Mouse (Mus musculus) midbrain, embryonic 13.5 days (tissue): ENCODE data around the gene Pcyt1b. TPM values are rescaled to one million over a fixed set of nuclear protein-coding genes. Genes with fewer than 3 reads are reported as not detected.

ENCODE experiments used
- ATAC-seq: fragments of 200-750 bp; cut with Nextera tagmentation; 2 replicates; pipeline ENCODE4 v1.8.0; 2017; ENCODE audit warnings: mild to moderate bottlenecking, moderate TSS enrichment, moderate library complexity
- H3K27ac ChIP-seq: fragments of 300-500 bp; sonication (generic); 2 replicates; pipeline ENCODE4 v1.5.1; 2015; ENCODE audit warnings: inconsistent platforms, mild to moderate bottlenecking, moderate library complexity
- H3K27me3 ChIP-seq: fragments of 300-500 bp; sonication (generic); 2 replicates; pipeline ENCODE4 v1.6.1; 2015; ENCODE audit warnings: mild to moderate bottlenecking, inconsistent platforms
- H3K36me3 ChIP-seq: fragments of 300-500 bp; sonication (generic); 2 replicates; pipeline ENCODE4 v1.6.1; 2015; ENCODE audit warnings: mild to moderate bottlenecking, inconsistent platforms
- H3K4me1 ChIP-seq: fragments of 300-500 bp; sonication (generic); replicated peaks from 2 replicates; pipeline ENCODE4 v1.6.1; 2015; ENCODE audit warnings: inconsistent platforms
- H3K4me2 ChIP-seq: fragments of 300-500 bp; sonication (generic); replicated peaks from 2 replicates; pipeline ENCODE4 v1.6.1; 2015; ENCODE audit warnings: moderate library complexity, mild to moderate bottlenecking, inconsistent platforms
- H3K4me3 ChIP-seq: fragments of 300-500 bp; sonication (generic); replicated peaks from 2 replicates; pipeline ENCODE4 v1.5.1; 2015; ENCODE audit warnings: mild to moderate bottlenecking, inconsistent platforms
- H3K9ac ChIP-seq: fragments of 300-500 bp; sonication (generic); replicated peaks from 2 replicates; pipeline ENCODE4 v1.6.1; 2015; ENCODE audit warnings: mild to moderate bottlenecking, inconsistent platforms
- H3K9me3 ChIP-seq: fragments of 300-500 bp; sonication (generic); 2 replicates; pipeline ENCODE4 v1.6.1; 2016; ENCODE audit warnings: mild to moderate bottlenecking, inconsistent platforms
- WGBS: fragments of 180-500 bp; shearing (Covaris S2); methylation state at CpG from one replicate; pipeline ENCODE4 v1.1.7; 2015; 5-methylcytosine and 5-hydroxymethylcytosine counted together
- polyA plus RNA-seq: library from polyadenylated mRNA; unstranded; fragments of >200 nt; fragmentation: Nextera tagmentation; extraction: Ambion mirVana; gene quantifications from 2 replicates; pipeline ENCODE4 v1.2.1, GENCODE M21; 2015

The Pcyt1b gene
- polyA plus RNA-seq, 1 experiment from 2014 or later = 22.6 TPM

- no peaks in the 10 kb centered on the region for H3K9me3 ChIP-seq
- no peak for ATAC-seq
- H3K36me3 ChIP-seq = peaks cover 10% of the 10 kb centered on the region; the same call in 1 of the 2 replicates
- no peaks in the 10 kb centered on the region for H3K4me1 ChIP-seq
- 100% methylated on average over 1 of the region's 1 CpGs for WGBS
- no peaks in the 10 kb centered on the region for H3K27me3 ChIP-seq
- H3K27ac ChIP-seq = no peak overlapping the region
- no peak overlapping the region for H3K4me3 ChIP-seq
- no peak overlapping the region for H3K9ac ChIP-seq
- H3K4me2 ChIP-seq = no peak overlapping the region
These were observed 94.5 kb downstream of the Pcyt1b start for GRCm38 (mm10) chrX:93749165-93749564.

- H3K27me3 ChIP-seq = no peaks in the 10 kb centered on the region
- no peaks in the 10 kb centered on the region for H3K9me3 ChIP-seq
- no peaks in the 10 kb centered on the region for H3K4me1 ChIP-seq
- ATAC-seq = no peak
- peaks cover 10% of the 10 kb centered on the region; the same call in 1 of the 2 replicates for H3K36me3 ChIP-seq
- H3K4me3 ChIP-seq = no peak overlapping the region
- H3K27ac ChIP-seq = no peak overlapping the region
- no peak overlapping the region for H3K9ac ChIP-seq
- 96% methylated on average over 6 of the region's 6 CpGs for WGBS
- H3K4me2 ChIP-seq = no peak overlapping the region
These were observed 95.9 kb downstream of the Pcyt1b start for GRCm38 (mm10) chrX:93750566-93750965.

- no peak overlapping the region for H3K4me2 ChIP-seq
- H3K4me3 ChIP-seq = no peak overlapping the region
- WGBS = 75% methylated on average over 11 of the region's 11 CpGs
- no peak overlapping the region for H3K9ac ChIP-seq
- no peaks in the 10 kb centered on the region for H3K4me1 ChIP-seq
- ATAC-seq = no peak
- H3K27ac ChIP-seq = no peak overlapping the region
- H3K27me3 ChIP-seq = no peaks in the 10 kb centered on the region
- no peaks in the 10 kb centered on the region for H3K36me3 ChIP-seq
- H3K9me3 ChIP-seq = no peaks in the 10 kb centered on the region
These were observed 100.7 kb downstream of the Pcyt1b start for GRCm38 (mm10) chrX:93755210-93755842.

- WGBS = 66% methylated on average over 7 of the region's 7 CpGs
- Histone ChIP-seq H3K27me3 (no peaks in the 10 kb centered on the region), H3K4me3 (no peak overlapping the region), H3K9me3 (no peaks in the 10 kb centered on the region), H3K27ac (no peak overlapping the region), H3K9ac (no peak overlapping the region), H3K4me2 (no peak overlapping the region), H3K36me3 (no peaks in the 10 kb centered on the region), H3K4me1 (no peaks in the 10 kb centered on the region)
- ATAC-seq = no peak
These were observed 102.3 kb downstream of the Pcyt1b start for GRCm38 (mm10) chrX:93756867-93757455.

GRCm38 (mm10) chrX:93760770-93761169 lies 106.1 kb downstream of the Pcyt1b start:
- WGBS = 81% methylated on average over 3 of the region's 3 CpGs
- no peak for ATAC-seq

GRCm38 (mm10) chrX:93789562-93789961 lies 134.9 kb downstream of the Pcyt1b start:
- Histone ChIP-seq H3K9ac (no peak overlapping the region), H3K36me3 (no peaks in the 10 kb centered on the region), H3K27me3 (no peaks in the 10 kb centered on the region), H3K4me3 (no peak overlapping the region), H3K27ac (no peak overlapping the region), H3K4me1 (no peaks in the 10 kb centered on the region), H3K4me2 (no peak overlapping the region), H3K9me3 (no peaks in the 10 kb centered on the region)
- ATAC-seq = no peak
- 71% methylated on average over 1 of the region's 1 CpGs for WGBS

More at GRCm38 (mm10) chrX:93760770-93761169, 106.1 kb downstream of the Pcyt1b start:
- H3K4me3 ChIP-seq = no peak overlapping the region
- H3K4me1 ChIP-seq = no peaks in the 10 kb centered on the region
- no peak overlapping the region for H3K9ac ChIP-seq
- no peak overlapping the region for H3K4me2 ChIP-seq
- no peaks in the 10 kb centered on the region for H3K27me3 ChIP-seq
- H3K27ac ChIP-seq = no peak overlapping the region
- H3K36me3 ChIP-seq = no peaks in the 10 kb centered on the region
- no peaks in the 10 kb centered on the region for H3K9me3 ChIP-seq

- no peak overlapping the region for H3K4me3 ChIP-seq
- H3K36me3 ChIP-seq = no peaks in the 10 kb centered on the region
- no peaks in the 10 kb centered on the region for H3K4me1 ChIP-seq
- H3K4me2 ChIP-seq = no peak overlapping the region
- no peak for ATAC-seq
- H3K9me3 ChIP-seq = no peaks in the 10 kb centered on the region
- no peak overlapping the region for H3K9ac ChIP-seq
- H3K27ac ChIP-seq = no peak overlapping the region
- no peaks in the 10 kb centered on the region for H3K27me3 ChIP-seq
These were observed 138.5 kb downstream of the Pcyt1b start for GRCm38 (mm10) chrX:93793168-93793567.

Other genes with a start within 250 kb of the Pcyt1b start
- 8.3 and 8.4 TPM in 2 replicates for gene Pola1, start 22.7 kb upstream of the Pcyt1b start, polyA plus RNA-seq
- 23.5 and 29.0 TPM in 2 replicates for gene Pdk3, start 177.3 kb downstream of the Pcyt1b start, polyA plus RNA-seq